Mouse (Mus musculus): ENCODE measurements at regions not wholly inside any gene's neighbourhood (a gene's known extent, or its start where the extent isn't known, plus 50 kb on each side); places are given as distances from the start of the nearest gene placed in this dataset.

DNA sequence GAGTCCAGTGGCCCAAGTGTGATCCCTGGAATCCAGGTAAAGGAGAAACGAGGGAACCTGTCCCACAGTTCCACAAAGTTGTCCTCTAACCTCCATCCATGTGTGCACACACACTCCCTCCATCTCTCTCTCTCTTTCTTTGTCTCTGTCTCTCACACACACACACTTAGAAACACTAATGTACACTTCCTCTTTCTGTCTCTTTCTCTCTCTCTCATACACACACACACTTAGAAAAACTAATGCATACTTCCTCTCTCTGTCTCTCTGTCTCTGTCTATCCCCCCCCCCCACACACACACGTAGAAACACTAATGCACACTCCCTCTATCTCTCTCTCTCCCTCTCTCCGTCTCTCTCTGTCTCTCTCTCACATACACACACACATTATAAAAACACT, 61.2 kb upstream of the Bmp2k start:
- Histone ChIP-seq H3K4me3 (replicated peaks) (no peak overlapping the region), H3K4me2 (no peak overlapping the region), H3K4me1 (replicated peaks) (peaks cover 59% of the 10 kb centered on the region), H3K9me3 (replicated peaks) (no peaks in the 10 kb centered on the region), H3K9ac (no peak overlapping the region), H3K27ac (0 out of 2 replicates have a peak overlapping the region, but pooled peaks have one; percentile 24), H3K27me3 (no peaks in the 10 kb centered on the region), H3K36me3 (no peaks in the 10 kb centered on the region)
- DNase-seq = no peak
- ATAC-seq (ENCODE audit: low read depth) = no peak
- WGBS (ENCODE audit: insufficient replicate concordance) = 46% methylated on average over 3 of the region's 3 CpGs

DNA sequence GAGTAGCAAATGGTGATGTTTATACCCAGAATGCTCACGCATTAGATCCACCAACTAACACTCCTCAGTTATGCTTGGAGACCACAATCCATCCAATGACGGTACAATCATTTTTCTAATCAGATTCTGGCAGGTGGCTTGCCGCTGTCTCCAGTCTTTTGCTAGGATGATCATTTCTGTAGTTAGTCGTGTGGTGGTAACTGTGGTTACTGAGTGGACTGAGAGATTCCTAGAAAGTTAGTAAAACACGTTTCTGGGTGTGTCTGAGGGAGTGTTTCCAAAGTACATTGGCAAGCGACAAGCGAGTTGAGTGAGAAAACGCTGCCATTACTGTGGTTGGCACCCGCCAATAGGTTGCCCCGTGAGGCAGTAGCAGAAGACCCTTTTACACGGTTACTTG, 58.8 kb upstream of the Bmp2k start:
- H3K4me1 ChIP-seq (replicated peaks) = peaks cover 60% of the 10 kb centered on the region
- H3K4me3 ChIP-seq (replicated peaks) = no peak overlapping the region
- no peaks in the 10 kb centered on the region for H3K36me3 ChIP-seq
- ATAC-seq (ENCODE audit: low read depth) (peak; percentile 42), DNase-seq (no peak)
- H3K27me3 ChIP-seq = no peaks in the 10 kb centered on the region
- peak overlapping the region; percentile 83 for H3K27ac ChIP-seq
- H3K4me2 ChIP-seq = peak overlapping the region; percentile 39
- WGBS (ENCODE audit: insufficient replicate concordance) = 35% methylated on average over 11 of the region's 11 CpGs
- peak overlapping the region; percentile 36; the same call in 1 of the 2 replicates for H3K9ac ChIP-seq
- H3K9me3 ChIP-seq (replicated peaks) = no peaks in the 10 kb centered on the region

DNA sequence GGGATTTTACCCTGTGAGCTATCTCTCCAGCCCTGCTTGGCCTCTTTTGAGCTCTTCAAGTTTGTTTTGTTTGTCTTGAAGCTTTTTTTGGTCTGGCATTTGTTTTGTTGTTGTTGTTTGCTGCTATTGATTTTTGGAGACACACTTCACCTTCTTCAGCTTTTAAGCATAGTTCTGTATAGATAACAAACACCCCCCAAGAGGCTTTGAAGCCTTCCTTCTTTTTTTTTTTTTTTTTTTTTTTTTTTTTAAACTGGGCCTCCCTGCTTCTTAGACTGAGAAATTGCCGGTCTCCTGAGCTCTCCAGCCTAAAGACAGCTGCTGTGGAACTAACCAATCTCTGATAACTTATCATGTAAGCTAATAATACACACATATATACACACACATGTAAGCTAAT, 58.2 kb upstream of the Bmp2k start:
- peak overlapping the region; percentile 83 for H3K27ac ChIP-seq
- peak; percentile 39; the same call in 1 of the 2 replicates for ATAC-seq (ENCODE audit: low read depth)
- no peaks in the 10 kb centered on the region for H3K36me3 ChIP-seq
- peaks cover 61% of the 10 kb centered on the region for H3K4me1 ChIP-seq (replicated peaks)
- WGBS (ENCODE audit: insufficient replicate concordance) = 19% methylated on average over 1 of the region's 1 CpGs
- no peaks in the 10 kb centered on the region for H3K9me3 ChIP-seq (replicated peaks)
- no peak for DNase-seq
- peak overlapping the region; percentile 36; the same call in 1 of the 2 replicates for H3K9ac ChIP-seq
- no peaks in the 10 kb centered on the region for H3K27me3 ChIP-seq
- H3K4me2 ChIP-seq = peak overlapping the region; percentile 39
- H3K4me3 ChIP-seq (replicated peaks) = no peak overlapping the region

DNA sequence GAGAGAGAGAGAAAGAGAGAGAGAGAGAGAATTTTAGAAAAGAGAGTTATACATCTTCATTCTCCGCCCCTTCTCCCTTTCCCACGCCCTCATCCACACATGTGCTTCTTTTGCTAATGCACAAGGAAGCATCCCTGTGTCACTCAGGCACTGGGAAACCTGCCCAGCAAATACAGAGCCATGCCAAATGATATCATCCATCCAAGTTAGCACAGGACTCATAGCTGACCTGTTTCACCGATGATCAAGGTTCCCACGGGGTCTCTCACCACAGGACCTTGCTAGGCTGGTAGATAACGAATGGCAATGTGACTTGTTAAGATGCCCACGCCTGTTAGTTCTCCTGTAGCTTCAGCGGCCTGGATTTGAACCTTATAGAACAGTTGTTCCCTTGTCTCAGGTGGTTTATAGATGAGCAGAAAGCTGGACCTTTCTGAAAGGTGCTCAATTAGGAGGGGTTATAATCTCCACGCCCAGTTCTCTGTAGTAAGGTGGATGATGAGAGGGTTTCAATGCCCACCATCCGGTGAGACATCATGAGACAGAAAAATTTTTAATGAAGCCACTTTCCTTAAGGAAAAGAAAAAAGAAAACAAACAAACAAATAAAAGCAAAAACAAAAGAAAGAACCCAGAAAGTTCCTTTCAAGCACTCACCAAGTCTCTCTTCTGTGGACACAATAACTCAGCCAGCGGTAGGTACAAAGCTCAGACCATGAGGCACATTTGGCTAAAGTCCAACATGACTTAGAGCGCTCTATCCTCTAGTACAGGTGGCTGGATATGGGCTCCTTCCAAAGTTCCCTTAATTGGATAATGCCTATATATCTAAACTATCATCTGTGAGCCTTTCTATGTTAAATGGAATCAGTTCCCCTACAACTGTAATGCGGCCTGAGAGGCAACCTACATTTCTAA, 57.1 kb upstream of the Bmp2k start:
- no peak for DNase-seq
- Histone ChIP-seq H3K9me3 (replicated peaks) (no peaks in the 10 kb centered on the region), H3K4me1 (replicated peaks) (peaks cover 68% of the 10 kb centered on the region), H3K4me2 (no peak overlapping the region; the same call in 1 of the 2 replicates), H3K27ac (peak overlapping the region; percentile 83), H3K36me3 (no peaks in the 10 kb centered on the region), H3K27me3 (no peaks in the 10 kb centered on the region), H3K9ac (peak overlapping the region; percentile 36; the same call in 1 of the 2 replicates), H3K4me3 (replicated peaks) (no peak overlapping the region)
- 65% methylated on average over 12 of the region's 12 CpGs for WGBS (ENCODE audit: insufficient replicate concordance)
- peak; percentile 25; the same call in 1 of the 2 replicates for ATAC-seq (ENCODE audit: low read depth)

- no peak; the same call in 1 of the 2 replicates for ATAC-seq (ENCODE audit: low read depth)
- WGBS (ENCODE audit: insufficient replicate concordance) = 52% methylated on average over 7 of the region's 7 CpGs
Observed at GRCm38 (mm10) chr5:96941087-96941468, 56.4 kb upstream of the Bmp2k start.

DNA sequence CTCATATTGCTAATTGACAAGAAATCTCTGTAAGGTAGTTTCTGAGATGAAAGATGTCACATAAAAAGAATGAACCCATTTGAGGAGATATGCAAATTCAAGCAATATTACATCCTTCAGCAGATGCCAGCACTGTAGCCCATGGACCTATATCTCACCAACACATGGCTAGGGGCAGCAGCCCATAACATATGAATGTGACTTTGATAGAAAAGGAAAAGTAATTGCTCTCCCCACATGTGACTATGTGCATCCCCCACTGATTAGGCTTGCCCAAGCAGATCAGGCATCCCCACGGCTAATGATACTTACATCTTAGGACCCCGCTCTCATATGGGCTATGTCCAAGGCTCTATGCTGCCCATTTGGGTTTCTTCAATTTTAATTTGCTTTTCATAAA, 56.0 kb upstream of the Bmp2k start:
- Histone ChIP-seq H3K4me2 (no peak overlapping the region), H3K9ac (no peak overlapping the region), H3K27me3 (no peaks in the 10 kb centered on the region), H3K9me3 (replicated peaks) (no peaks in the 10 kb centered on the region), H3K27ac (0 out of 2 replicates have a peak overlapping the region, but pooled peaks have one; percentile 83), H3K36me3 (no peaks in the 10 kb centered on the region), H3K4me1 (replicated peaks) (peaks cover 71% of the 10 kb centered on the region), H3K4me3 (replicated peaks) (no peak overlapping the region)
- WGBS (ENCODE audit: insufficient replicate concordance) = 78% methylated on average over 2 of the region's 2 CpGs
- ATAC-seq (ENCODE audit: low read depth) (no peak), DNase-seq (no peak)

More at GRCm38 (mm10) chr5:96941087-96941468, 56.4 kb upstream of the Bmp2k start:
- Histone ChIP-seq H3K9me3 (replicated peaks) (no peaks in the 10 kb centered on the region), H3K9ac (no peak overlapping the region), H3K36me3 (no peaks in the 10 kb centered on the region), H3K4me2 (no peak overlapping the region; the same call in 1 of the 2 replicates), H3K27me3 (no peaks in the 10 kb centered on the region), H3K4me1 (replicated peaks) (peaks cover 71% of the 10 kb centered on the region), H3K27ac (peak overlapping the region; percentile 83), H3K4me3 (replicated peaks) (no peak overlapping the region)
- DNase-seq = no peak
